Mouse (Mus musculus) bone marrow, adult 2 months (tissue): ENCODE measurements around the gene Adipor2. TPM values are rescaled to one million over a fixed set of nuclear protein-coding genes. Genes with fewer than 3 reads are reported as not detected.
"Not testable (repeated sequence)": the region's sequence is repeated elsewhere in the genome, so short reads cannot be mapped to it uniquely, and the experiment has no call there.

Experiments
- H3K27ac ChIP-seq: fragments of 200-500 bp; 2 replicates; pipeline ENCODE4 v1.5.1; 2012; ENCODE audit warnings: low read depth, mild to moderate bottlenecking, control low read depth, inconsistent platforms, low read length; ENCODE audit not compliant: control insufficient read depth, poor library complexity, insufficient read depth
- H3K4me1 ChIP-seq: fragments of 200-500 bp; 2 replicates; pipeline ENCODE4 v1.6.1; 2011; ENCODE audit warnings: low read length; ENCODE audit not compliant: control insufficient read depth, insufficient read depth
- H3K4me3 ChIP-seq: fragments of 200-500 bp; replicated peaks from 2 replicates; pipeline ENCODE3; 2011; ENCODE audit warnings: mild to moderate bottlenecking, low read depth, low read length, control low read depth; ENCODE audit not compliant: control insufficient read depth
- CTCF ChIP-seq: fragments of 200-500 bp; IDR thresholded peaks from 2 replicates; pipeline ENCODE4 v1.5.1; 2011; ENCODE audit warnings: low read length, control low read depth; ENCODE audit not compliant: control insufficient read depth, insufficient read depth
- POLR2A ChIP-seq: fragments of 200-500 bp; IDR thresholded peaks from 2 replicates; pipeline ENCODE4 v1.6.1; 2011; ENCODE audit warnings: low read depth, mild to moderate bottlenecking, control low read depth, low read length, borderline replicate concordance; ENCODE audit not compliant: control insufficient read depth
- WGBS: fragments of 180-500 bp; shearing (Covaris S2); methylation state at CpG from one replicate; pipeline ENCODE4 v1.1.7; 2018; 5-methylcytosine and 5-hydroxymethylcytosine counted together
- polyA plus RNA-seq: library from polyadenylated mRNA; stranded (reverse); fragments of >200 nt; gene quantifications from 2 replicates; pipeline ENCODE4 v1.2.4, GENCODE M21; 2011; ENCODE audit warnings: low replicate concordance; ENCODE audit not compliant: missing spikeins, insufficient read depth, insufficient read length

Gene Adipor2
- polyA plus RNA-seq, 1 experiment: 30.2 TPM

DNA sequence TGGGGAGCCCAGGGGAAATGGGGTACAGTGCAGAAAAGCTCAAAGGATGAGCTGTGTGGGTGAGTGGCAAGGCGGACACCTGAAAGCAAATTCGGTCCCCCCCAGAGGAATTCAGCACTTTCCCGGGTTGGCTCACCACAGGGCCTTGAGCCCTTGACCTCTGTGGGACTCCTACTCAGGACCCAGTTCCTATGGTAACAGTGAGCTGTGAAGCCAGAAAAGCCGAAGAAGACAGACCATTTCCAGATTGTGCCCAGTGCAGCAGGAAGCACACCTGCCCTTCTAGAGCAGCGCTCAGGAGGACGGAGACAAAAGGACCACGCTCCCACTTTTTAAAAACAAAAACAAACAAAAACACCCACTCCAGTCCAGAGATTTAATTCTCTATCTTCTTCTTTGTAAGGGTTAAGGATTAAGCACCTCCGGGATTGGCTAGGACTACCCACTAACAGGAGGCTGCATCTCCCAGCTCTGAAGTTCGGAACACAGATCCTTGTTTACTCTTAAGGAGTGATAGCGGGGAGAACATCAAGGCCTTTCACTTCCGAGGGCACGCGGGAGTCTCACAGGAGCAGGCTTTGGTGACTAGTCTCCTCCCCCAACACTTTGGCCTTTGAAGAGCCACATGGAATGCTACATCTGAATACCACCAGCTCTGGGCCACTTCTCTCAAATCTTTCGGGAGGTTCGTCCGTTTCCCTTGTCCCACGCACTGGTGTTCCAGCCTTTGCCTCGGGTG lies 31.0 kb upstream of the Adipor2 start:
- Histone ChIP-seq H3K4me3 (no peak overlapping the region), H3K4me1 (no peaks in the 10 kb centered on the region; the same call in 1 of the 2 replicates), H3K27ac (no peak overlapping the region)
- TF ChIP-seq CTCF (no peak), POLR2A (no peak)
- 31% methylated on average over 18 of the region's 18 CpGs for WGBS

DNA sequence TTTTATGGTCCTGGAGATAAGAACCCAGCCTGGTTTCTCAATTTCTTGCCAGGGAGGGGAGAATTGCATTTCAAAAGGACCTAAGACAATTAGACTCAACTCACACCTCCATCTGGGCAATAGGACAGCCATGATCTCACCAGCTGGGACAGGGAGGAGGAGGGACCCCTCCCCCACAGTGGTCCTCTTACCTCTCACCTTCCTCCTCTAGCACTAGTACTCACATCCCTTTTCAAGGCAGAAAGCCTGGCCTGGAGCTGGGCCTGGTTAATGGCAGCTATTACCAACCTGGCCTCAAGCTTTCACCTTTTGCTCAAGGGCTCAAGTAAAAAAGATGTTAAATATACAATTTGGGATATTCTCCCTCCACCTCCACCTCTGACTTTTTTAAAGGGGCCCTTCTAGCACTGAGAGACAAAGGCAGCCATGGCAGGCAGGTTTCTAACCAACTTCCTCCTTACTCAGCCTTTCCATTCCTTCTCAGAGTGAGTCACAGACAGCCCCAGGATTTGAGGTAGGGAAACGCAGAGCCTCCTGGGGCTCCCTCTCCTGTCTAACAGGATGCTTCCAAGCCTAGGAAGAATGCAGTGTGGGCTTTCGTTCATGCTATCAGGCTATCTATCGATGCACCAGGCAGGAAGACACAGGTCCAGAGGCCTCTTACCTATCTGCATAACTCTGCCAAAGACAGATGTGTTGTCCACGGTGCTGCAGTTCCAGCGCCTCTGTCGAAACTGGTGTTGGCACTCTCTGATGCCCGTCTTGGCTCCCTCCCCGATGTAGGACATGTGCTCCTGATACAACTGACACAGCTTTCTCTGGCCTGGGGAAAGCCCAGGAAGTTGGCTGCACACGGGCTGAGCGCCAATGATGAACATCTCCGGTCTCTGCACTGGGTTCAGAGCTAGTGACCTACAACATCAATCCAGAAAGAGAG lies 28.4 kb upstream of the Adipor2 start:
- no peaks in the 10 kb centered on the region; the same call in 1 of the 2 replicates for H3K4me1 ChIP-seq
- TF ChIP-seq CTCF (no peak), POLR2A (no peak)
- 49% methylated on average over 11 of the region's 11 CpGs for WGBS
- H3K4me3 ChIP-seq: no peak overlapping the region
- H3K27ac ChIP-seq: no peak overlapping the region

DNA sequence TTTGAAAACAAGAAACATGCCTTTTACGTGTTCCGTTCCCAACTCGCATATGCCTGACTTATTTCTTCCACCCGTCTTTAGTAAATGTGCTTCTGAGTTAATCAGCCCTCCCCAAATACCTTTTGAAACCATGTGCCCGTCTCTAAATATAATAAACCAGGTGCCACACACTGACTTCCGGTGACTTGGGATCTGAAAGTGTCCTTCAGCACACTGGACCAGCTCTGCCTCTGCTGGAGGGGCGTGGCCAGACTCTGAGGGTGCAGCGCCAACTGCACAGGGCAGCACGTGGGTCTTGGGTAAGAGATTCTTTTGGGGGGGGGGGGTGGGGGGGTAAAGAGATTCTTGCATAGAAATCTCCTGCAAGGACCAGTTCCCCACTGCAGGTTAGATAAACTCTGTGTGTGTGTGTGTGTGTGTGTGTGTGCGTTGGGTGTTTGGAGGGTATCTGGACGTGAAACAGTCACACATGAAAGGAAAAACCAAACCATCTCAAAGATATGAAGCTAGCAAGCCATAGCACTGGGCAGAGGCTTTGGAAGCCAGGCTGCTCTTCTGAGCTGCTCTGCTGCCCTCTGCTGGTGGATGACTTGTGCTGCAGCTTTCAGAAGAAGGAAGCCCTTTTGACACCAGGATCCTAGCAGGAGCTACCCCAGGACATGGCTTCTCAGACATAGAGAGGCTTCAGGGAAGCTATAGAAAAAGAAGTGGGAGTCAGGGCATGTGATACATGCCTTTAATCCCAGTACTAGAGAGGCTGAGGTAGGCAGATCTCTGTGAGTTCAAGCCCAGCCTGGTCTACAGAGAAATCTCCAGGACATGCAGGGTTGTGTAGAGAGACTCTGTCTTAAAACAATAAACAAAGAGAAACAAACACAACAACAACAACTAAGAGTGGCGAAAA lies 26.5 kb upstream of the Adipor2 start:
- no peaks in the 10 kb centered on the region; the same call in 1 of the 2 replicates for H3K4me1 ChIP-seq
- WGBS: 13% methylated on average over 12 of the region's 12 CpGs
- no peak overlapping the region for H3K27ac ChIP-seq
- no peak overlapping the region for H3K4me3 ChIP-seq
- TF ChIP-seq POLR2A: no peak
- TF ChIP-seq CTCF: peak; percentile 99

DNA sequence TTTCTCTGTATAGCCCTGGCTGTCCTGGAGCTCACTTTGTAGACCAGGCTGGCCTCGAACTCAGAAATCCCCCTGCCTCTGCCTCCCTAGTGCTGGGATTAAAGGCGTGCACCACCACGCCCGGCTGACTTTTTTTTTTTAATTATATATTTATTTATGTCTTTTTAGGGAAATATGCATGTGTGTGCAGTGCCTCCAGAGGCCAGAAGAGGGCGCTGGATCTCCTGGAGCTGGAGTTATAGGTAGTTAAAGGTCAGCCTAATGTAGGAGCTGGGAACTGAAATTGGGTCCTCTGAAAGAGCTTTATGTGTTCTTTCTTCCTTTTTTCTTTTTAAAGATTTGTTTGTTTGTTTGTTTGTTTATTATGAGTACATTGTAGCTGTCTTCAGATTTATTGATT lies 25.2 kb upstream of the Adipor2 start:
- not testable (repeated sequence) for H3K4me1 ChIP-seq, H3K4me3 ChIP-seq, H3K27ac ChIP-seq
- TF ChIP-seq CTCF: peak; percentile 27; the same call in 1 of the 2 replicates
- 75% methylated on average over 5 of the region's 5 CpGs for WGBS

DNA sequence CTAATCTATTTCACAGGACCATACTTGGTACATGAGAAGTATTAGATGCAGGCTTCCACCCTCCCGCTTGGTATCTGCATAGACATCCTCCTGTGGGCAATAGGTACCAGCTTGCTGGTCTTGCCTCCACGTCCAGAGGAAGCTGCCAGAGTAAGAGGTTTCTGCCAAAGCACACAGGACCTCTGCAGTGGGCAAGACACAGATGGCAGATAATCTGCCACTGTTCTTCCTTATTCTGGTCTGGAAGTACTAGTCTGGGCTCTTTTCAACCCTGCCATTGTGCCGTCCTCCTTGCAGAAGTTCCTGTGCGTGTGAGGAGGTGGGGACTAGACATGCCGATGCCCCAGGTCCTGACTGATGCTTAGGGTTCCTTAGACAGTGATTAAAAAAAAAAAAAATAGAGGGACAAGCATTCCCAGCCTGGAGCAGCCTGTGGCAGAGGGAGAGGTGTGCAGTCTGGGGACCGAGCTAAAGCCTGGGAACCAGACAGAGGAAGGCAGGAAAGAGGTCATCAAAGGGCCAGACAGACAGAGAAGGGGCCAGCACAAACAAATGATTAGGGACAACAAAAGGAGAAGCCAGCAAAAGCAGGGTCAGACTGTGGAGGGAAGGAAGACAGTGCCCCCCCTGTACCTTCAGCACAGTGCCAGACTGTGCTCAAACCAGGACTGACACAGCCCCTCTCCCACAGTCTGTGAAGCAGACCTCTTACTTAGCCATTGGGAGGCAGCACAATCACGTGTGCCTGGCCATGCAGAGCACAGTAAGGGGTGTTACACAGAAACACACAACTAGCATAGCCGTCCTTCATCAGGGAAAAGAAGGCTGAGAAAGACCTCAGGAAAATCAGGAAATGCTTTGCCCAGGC lies 20.6 kb upstream of the Adipor2 start:
- 12% methylated on average over 8 of the region's 8 CpGs for WGBS
- Histone ChIP-seq H3K4me1 (no peaks in the 10 kb centered on the region; the same call in 1 of the 2 replicates), H3K4me3 (no peak overlapping the region), H3K27ac (no peak overlapping the region)
- TF ChIP-seq POLR2A (no peak), CTCF (no peak)

GRCm38 (mm10) chr6:119434394-119434793 lies 16.9 kb upstream of the Adipor2 start:
- Histone ChIP-seq H3K27ac (no peak overlapping the region), H3K4me1 (no peaks in the 10 kb centered on the region; the same call in 1 of the 2 replicates), H3K4me3 (no peak overlapping the region)
- TF ChIP-seq CTCF (no peak), POLR2A (no peak)
- 85% methylated on average over 4 of the region's 4 CpGs for WGBS

DNA sequence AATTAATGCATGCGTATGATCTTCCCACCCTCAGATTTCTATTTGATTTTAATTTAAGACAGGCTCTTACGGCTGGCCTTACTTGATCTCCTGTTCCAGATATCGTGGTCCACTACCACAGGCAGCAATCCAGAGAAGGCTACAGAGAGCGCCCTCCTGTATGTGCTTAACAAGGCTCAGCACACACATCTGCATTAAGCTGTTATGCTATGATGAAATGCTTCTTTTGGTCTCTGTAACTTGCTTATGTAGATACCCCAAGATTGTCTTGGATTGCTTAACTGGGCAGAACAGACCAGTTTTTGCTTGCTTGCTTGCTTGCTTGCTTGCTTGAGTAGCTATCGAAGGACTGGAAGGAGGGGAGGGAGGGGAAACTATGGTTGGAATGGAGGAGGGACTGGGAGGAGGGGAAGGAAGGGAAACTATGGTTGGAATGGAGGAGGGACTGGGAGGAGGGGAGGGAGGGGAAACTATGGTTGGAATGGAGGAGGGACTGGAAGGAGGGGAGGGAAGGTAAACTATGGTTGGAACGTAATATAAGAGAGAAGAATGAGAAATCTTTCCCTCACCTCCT lies 14.3 kb upstream of the Adipor2 start:
- Histone ChIP-seq H3K4me3 (no peak overlapping the region), H3K4me1 (no peaks in the 10 kb centered on the region), H3K27ac (no peak overlapping the region)
- 67% methylated on average over 6 of the region's 6 CpGs for WGBS
- TF ChIP-seq POLR2A: no peak
- TF ChIP-seq CTCF: no peak
